Mouse (Mus musculus): Measurements from ENCODE around the gene Tmigd1. TPM values are rescaled to one million over a fixed set of nuclear protein-coding genes. Genes with fewer than 3 reads are reported as not detected.
A peak's percentile ranks its signal among the peaks of the same experiment; 100 is the strongest.
"Not testable (repeated sequence)": the region's sequence is repeated elsewhere in the genome, so short reads cannot be mapped to it uniquely, and the experiment has no call there.

The Tmigd1 gene
- polyA plus RNA-seq, 1 experiment from 2014 or later: not detected

GRCm38 (mm10) chr11:76928586-76928985, 26.6 kb downstream of the Tmigd1 start:
- not testable (repeated sequence) for ATAC-seq (replicated peaks; ENCODE audit: insufficient number of reproducible peaks, low FRiP score, low TSS enrichment); H3K27me3 ChIP-seq (ENCODE audit: control insufficient read depth, insufficient read depth, low read length); H3K27ac ChIP-seq (ENCODE audit: low read depth, low read length); H3K36me3 ChIP-seq (ENCODE audit: control insufficient read depth, insufficient read depth, low read length); H3K4me2 ChIP-seq; H3K9me3 ChIP-seq (replicated peaks; ENCODE audit: control insufficient read depth, low read length); H3K9ac ChIP-seq (ENCODE audit: low read depth, low read length); H3K4me3 ChIP-seq (ENCODE audit: low read depth, low read length); H3K4me1 ChIP-seq (ENCODE audit: control insufficient read depth, insufficient read depth, low read length)
- WGBS (ENCODE audit: insufficient replicate concordance): 89% methylated on average over 8 of the region's 8 CpGs

- Histone ChIP-seq H3K9ac (ENCODE audit: low read depth, low read length) (no peak overlapping the region), H3K4me1 (ENCODE audit: control insufficient read depth, insufficient read depth, low read length) (no peaks in the 10 kb centered on the region), H3K9me3 (replicated peaks; ENCODE audit: control insufficient read depth, low read length) (no peaks in the 10 kb centered on the region), H3K4me3 (ENCODE audit: low read depth, low read length) (no peak overlapping the region), H3K27ac (ENCODE audit: low read depth, low read length) (no peak overlapping the region), H3K36me3 (ENCODE audit: control insufficient read depth, insufficient read depth, low read length) (no peaks in the 10 kb centered on the region), H3K4me2 (no peak overlapping the region), H3K27me3 (ENCODE audit: control insufficient read depth, insufficient read depth, low read length) (no peaks in the 10 kb centered on the region; the same call in 1 of the 2 replicates)
- ATAC-seq (replicated peaks; ENCODE audit: insufficient number of reproducible peaks, low FRiP score, low TSS enrichment): no peak
- WGBS (ENCODE audit: insufficient replicate concordance): 62% methylated on average over 3 of the region's 3 CpGs
These were observed 31.2 kb downstream of the Tmigd1 start for GRCm38 (mm10) chr11:76933209-76933608.

- H3K27ac ChIP-seq (ENCODE audit: low read depth, low read length): no peak overlapping the region
- no peaks in the 10 kb centered on the region; the same call in 1 of the 2 replicates for H3K27me3 ChIP-seq (ENCODE audit: control insufficient read depth, insufficient read depth, low read length)
- no peak for ATAC-seq (replicated peaks; ENCODE audit: insufficient number of reproducible peaks, low FRiP score, low TSS enrichment)
- H3K4me3 ChIP-seq (ENCODE audit: low read depth, low read length): no peak overlapping the region
- H3K9me3 ChIP-seq (replicated peaks; ENCODE audit: control insufficient read depth, low read length): no peaks in the 10 kb centered on the region
- no peaks in the 10 kb centered on the region for H3K4me1 ChIP-seq (ENCODE audit: control insufficient read depth, insufficient read depth, low read length)
- 69% methylated on average over 5 of the region's 5 CpGs for WGBS (ENCODE audit: insufficient replicate concordance)
- H3K36me3 ChIP-seq (ENCODE audit: control insufficient read depth, insufficient read depth, low read length): no peaks in the 10 kb centered on the region
- H3K4me2 ChIP-seq: no peak overlapping the region
- no peak overlapping the region for H3K9ac ChIP-seq (ENCODE audit: low read depth, low read length)
These were observed 34.6 kb downstream of the Tmigd1 start for GRCm38 (mm10) chr11:76936578-76936977.

- Histone ChIP-seq H3K9me3 (replicated peaks; ENCODE audit: control insufficient read depth, low read length) (no peaks in the 10 kb centered on the region), H3K27ac (ENCODE audit: low read depth, low read length) (no peak overlapping the region; the same call in 1 of the 2 replicates), H3K4me3 (ENCODE audit: low read depth, low read length) (peak overlapping the region; percentile 89), H3K27me3 (ENCODE audit: control insufficient read depth, insufficient read depth, low read length) (no peaks in the 10 kb centered on the region), H3K4me1 (ENCODE audit: control insufficient read depth, insufficient read depth, low read length) (peaks cover 5% of the 10 kb centered on the region), H3K4me2 (peak overlapping the region; percentile 71), H3K9ac (ENCODE audit: low read depth, low read length) (peak overlapping the region; percentile 90; the same call in 1 of the 2 replicates), H3K36me3 (ENCODE audit: control insufficient read depth, insufficient read depth, low read length) (no peaks in the 10 kb centered on the region)
- ATAC-seq (replicated peaks; ENCODE audit: insufficient number of reproducible peaks, low FRiP score, low TSS enrichment): no peak
- WGBS (ENCODE audit: insufficient replicate concordance): 71% methylated on average over 6 of the region's 6 CpGs
These were observed 42.9 kb downstream of the Tmigd1 start for GRCm38 (mm10) chr11:76944839-76945238.

- under 1% methylated on average over 53 of the region's 58 CpGs for WGBS (ENCODE audit: insufficient replicate concordance)
- Histone ChIP-seq H3K4me1 (ENCODE audit: control insufficient read depth, insufficient read depth, low read length) (peaks cover 5% of the 10 kb centered on the region), H3K27ac (ENCODE audit: low read depth, low read length) (peak overlapping the region; percentile 70), H3K4me3 (ENCODE audit: low read depth, low read length) (peak overlapping the region; percentile 89), H3K9ac (ENCODE audit: low read depth, low read length) (peak overlapping the region; percentile 90), H3K4me2 (peak overlapping the region; percentile 71), H3K27me3 (ENCODE audit: control insufficient read depth, insufficient read depth, low read length) (no peaks in the 10 kb centered on the region), H3K9me3 (replicated peaks; ENCODE audit: control insufficient read depth, low read length) (no peaks in the 10 kb centered on the region), H3K36me3 (ENCODE audit: control insufficient read depth, insufficient read depth, low read length) (no peaks in the 10 kb centered on the region)
- peak; percentile 92 for ATAC-seq (replicated peaks; ENCODE audit: insufficient number of reproducible peaks, low FRiP score, low TSS enrichment)
These were observed 43.6 kb downstream of the Tmigd1 start for GRCm38 (mm10) chr11:76945386-76946202.

- Histone ChIP-seq H3K4me3 (ENCODE audit: low read depth, low read length) (peak overlapping the region; percentile 89), H3K9ac (ENCODE audit: low read depth, low read length) (peak overlapping the region; percentile 90), H3K27ac (ENCODE audit: low read depth, low read length) (no peak overlapping the region), H3K9me3 (replicated peaks; ENCODE audit: control insufficient read depth, low read length) (no peaks in the 10 kb centered on the region), H3K4me1 (ENCODE audit: control insufficient read depth, insufficient read depth, low read length) (peaks cover 5% of the 10 kb centered on the region), H3K4me2 (peak overlapping the region; percentile 71), H3K27me3 (ENCODE audit: control insufficient read depth, insufficient read depth, low read length) (no peaks in the 10 kb centered on the region), H3K36me3 (ENCODE audit: control insufficient read depth, insufficient read depth, low read length) (no peaks in the 10 kb centered on the region)
- no peak for ATAC-seq (replicated peaks; ENCODE audit: insufficient number of reproducible peaks, low FRiP score, low TSS enrichment)
- 4% methylated on average over 8 of the region's 8 CpGs for WGBS (ENCODE audit: insufficient replicate concordance)
These were observed 44.2 kb downstream of the Tmigd1 start for GRCm38 (mm10) chr11:76946203-76946585.

- no peaks in the 10 kb centered on the region for H3K9me3 ChIP-seq (replicated peaks; ENCODE audit: control insufficient read depth, low read length)
- H3K27me3 ChIP-seq (ENCODE audit: control insufficient read depth, insufficient read depth, low read length): no peaks in the 10 kb centered on the region
- WGBS (ENCODE audit: insufficient replicate concordance): 77% methylated on average over 2 of the region's 2 CpGs
- no peaks in the 10 kb centered on the region for H3K4me1 ChIP-seq (ENCODE audit: control insufficient read depth, insufficient read depth, low read length)
- peaks cover 23% of the 10 kb centered on the region for H3K36me3 ChIP-seq (ENCODE audit: control insufficient read depth, insufficient read depth, low read length)
- no peak for ATAC-seq (replicated peaks; ENCODE audit: insufficient number of reproducible peaks, low FRiP score, low TSS enrichment)
- H3K9ac ChIP-seq (ENCODE audit: low read depth, low read length): no peak overlapping the region
- no peak overlapping the region for H3K27ac ChIP-seq (ENCODE audit: low read depth, low read length)
- H3K4me2 ChIP-seq: no peak overlapping the region
- H3K4me3 ChIP-seq (ENCODE audit: low read depth, low read length): no peak overlapping the region
These were observed 51.6 kb downstream of the Tmigd1 start for GRCm38 (mm10) chr11:76953536-76953935.

- no peak overlapping the region for H3K27ac ChIP-seq (ENCODE audit: low read depth, low read length)
- H3K4me3 ChIP-seq (ENCODE audit: low read depth, low read length): no peak overlapping the region
- H3K36me3 ChIP-seq (ENCODE audit: control insufficient read depth, insufficient read depth, low read length): peaks cover 31% of the 10 kb centered on the region
- WGBS (ENCODE audit: insufficient replicate concordance): 92% methylated on average over 3 of the region's 3 CpGs
- H3K4me1 ChIP-seq (ENCODE audit: control insufficient read depth, insufficient read depth, low read length): no peaks in the 10 kb centered on the region
- no peaks in the 10 kb centered on the region for H3K9me3 ChIP-seq (replicated peaks; ENCODE audit: control insufficient read depth, low read length)
- no peak overlapping the region for H3K9ac ChIP-seq (ENCODE audit: low read depth, low read length)
- no peaks in the 10 kb centered on the region for H3K27me3 ChIP-seq (ENCODE audit: control insufficient read depth, insufficient read depth, low read length)
- no peak for ATAC-seq (replicated peaks; ENCODE audit: insufficient number of reproducible peaks, low FRiP score, low TSS enrichment)
- H3K4me2 ChIP-seq: no peak overlapping the region
These were observed 63.7 kb downstream of the Tmigd1 start for GRCm38 (mm10) chr11:76965703-76966102.
